Mouse (Mus musculus): ENCODE measurements around the gene AC131692.1. TPM values are rescaled to one million over a fixed set of nuclear protein-coding genes. Genes with fewer than 3 reads are reported as not detected.

The AC131692.1 gene
- polyA plus RNA-seq (2015; fragmentation: Nextera tagmentation; extraction: Ambion mirVana): 0.21 and 0.32 TPM in 2 replicates

DNA sequence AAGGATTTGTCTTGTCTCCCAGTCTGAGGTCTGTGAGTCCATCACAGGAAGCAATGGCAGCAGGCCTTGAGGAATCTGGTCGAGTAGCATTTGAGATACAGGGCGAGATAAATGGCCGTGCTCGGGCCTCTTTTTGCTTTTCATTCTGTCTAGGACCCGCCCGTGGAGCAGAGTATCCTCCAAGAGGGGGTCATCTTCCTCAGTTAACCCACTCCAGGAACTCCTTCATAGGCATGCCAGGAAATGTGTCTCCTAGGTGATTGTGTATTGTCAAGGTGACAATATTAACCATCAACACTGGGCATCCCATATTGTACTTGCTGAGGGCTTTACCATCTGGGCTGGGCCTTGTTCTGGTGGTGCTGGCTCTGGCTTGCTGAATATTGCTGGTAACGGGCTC, at the start of gene AC131692.1:
Gene AC131692.1, plus strand, starts transcription at position 301 of the 400 bp plus-strand sequence.

DNA sequence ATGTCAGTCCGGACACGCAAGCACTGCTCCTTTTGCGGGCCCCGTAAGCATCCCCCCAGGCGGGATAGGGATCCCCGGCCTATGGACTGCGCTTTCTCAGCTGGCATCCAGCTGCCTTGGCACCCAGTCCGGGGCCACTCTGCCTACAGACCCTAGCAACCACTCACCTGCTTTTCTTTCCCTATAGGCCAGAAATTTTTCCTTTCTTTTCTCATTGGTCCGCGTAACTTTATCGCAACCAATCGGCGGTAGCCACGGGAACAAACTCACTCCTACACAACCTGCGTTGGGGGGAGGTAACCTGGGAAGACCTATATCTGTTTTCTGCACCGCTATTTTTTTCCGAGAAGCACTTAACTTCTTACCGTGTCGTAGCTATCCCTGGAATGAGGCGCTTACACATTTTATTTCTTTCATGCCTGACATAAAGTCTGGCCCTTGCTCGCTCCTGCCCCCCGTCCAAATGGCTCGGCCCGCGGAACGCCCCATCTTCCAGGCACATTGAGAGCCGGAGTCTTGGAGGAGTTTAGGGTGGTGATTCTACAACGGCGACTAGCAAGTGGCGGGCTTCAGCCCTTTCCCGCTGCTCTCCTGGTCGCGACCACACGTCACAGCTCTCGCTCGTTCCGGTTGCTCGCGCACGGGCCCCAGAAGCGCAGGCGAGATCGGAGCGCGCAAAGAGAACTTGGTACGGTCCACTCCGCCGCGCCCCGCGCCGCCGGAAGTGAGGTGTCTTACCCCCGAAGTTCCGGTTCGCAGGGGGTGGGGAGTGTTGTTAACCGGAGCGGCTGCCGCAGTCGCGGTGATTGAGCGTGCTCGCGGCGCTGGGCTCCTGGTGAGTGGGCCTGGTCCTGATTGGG, 47.7 kb upstream of the AC131692.1 start, which contains the start of gene Syvn1:
Gene Syvn1, plus strand, starts transcription at position 283 of the 860 bp plus-strand sequence.

DNA sequence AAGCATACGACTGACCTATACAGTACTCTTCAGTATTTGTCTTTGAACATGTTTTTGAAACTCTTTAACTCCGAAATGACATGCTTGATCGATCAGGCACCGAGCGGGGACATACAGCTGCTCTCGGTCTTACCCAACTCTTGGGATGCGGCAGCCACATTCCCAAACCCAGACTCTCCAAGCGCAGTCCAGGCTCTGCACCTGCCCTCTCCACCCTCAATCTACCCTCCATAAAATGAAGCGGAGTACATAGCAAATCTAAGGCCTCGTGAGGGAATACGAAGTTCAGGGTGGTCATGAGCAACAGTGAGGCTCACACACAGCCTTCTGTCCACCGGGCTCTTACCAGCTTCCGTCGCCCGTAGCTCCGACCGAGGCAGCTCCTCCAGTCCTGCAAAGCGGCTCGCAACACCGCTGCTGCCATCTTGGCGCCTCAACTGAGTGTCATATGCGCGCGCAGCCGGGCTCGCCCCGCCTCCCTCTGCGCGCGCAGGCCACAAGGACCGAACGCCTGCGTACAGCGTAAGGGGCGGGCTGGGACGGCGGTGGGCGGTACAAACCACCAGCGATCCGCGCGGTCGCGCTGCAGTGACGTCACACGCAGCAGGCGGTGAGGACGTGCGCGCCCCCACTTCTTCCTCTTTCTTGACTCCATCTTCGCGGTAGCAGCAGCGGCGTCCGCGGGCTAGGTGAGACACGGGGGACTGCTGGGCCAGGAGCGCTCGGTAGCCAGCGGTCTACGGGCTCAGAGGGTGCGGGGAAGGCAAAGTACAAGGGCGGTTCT, 36.7 kb upstream of the AC131692.1 start, which contains the start of the genes Mrpl49 and Fau:
Gene Mrpl49, minus strand, starts transcription at position 473 of the 784 bp plus-strand sequence.
Gene Fau, plus strand, starts transcription at position 532 of the 784 bp plus-strand sequence.

DNA sequence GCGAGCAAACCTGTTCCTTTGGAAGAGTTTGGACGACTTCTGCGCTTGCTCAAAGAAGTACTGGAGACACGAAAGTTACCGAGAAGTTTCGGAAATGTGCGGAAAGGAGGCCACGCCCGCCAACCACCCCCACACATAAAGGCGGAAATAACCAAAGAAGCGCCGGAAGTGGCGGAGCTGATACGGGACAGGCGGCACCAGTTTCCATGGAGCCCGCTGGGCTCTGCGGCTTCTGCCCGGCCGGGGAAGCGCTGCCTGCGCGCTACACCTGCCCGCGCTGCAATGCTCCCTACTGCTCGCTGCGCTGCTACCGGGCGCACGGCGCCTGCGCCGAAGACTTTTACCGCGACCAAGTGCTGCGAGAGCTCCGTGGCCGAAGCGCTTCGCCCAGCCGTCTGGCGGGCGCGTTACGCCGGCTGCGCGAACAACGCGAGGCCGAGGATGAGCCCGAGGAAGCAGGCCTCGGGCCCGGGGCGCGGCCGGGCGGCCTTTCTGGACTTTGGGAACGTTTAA, 33.1 kb upstream of the AC131692.1 start, which contains the start of gene Znhit2:
Gene Znhit2, plus strand, starts transcription at position 172 of the 513 bp plus-strand sequence.

DNA sequence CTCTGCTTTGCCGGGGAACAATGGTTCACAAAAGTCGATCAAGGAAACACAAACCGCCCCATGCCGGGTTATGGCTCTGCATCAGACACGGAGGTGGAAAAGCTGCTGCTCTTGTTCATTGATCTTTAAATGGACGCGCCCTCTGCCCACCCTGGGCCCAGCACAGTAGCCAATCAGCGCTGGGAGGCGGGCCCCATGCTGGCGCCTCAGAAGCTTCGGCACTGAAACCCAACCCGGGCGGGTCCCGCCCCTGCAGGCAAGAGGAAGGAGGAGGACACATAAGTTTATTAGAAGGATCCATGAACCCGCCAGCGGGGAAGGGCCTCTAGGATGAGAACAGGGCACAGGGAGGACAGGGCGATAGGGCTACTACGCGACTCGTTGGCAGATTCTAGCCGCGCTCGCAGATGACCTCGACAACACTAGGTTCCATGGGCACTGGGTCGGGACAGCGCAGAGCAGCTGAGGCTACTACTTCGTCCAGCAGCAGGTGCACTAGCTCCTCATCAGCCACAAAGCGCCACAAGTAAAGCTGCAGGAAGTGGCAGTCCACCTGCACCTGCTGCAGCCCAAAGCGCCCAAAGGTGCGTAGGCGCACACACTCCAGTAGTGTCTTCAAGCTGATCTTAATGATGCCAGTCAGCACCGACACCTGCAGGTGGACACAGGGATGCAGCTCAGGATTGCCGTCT, 26.3 kb upstream of the AC131692.1 start, which contains the start of gene Tm7sf2:
Gene Tm7sf2, minus strand, starts transcription at position 650 of the 692 bp plus-strand sequence.

DNA sequence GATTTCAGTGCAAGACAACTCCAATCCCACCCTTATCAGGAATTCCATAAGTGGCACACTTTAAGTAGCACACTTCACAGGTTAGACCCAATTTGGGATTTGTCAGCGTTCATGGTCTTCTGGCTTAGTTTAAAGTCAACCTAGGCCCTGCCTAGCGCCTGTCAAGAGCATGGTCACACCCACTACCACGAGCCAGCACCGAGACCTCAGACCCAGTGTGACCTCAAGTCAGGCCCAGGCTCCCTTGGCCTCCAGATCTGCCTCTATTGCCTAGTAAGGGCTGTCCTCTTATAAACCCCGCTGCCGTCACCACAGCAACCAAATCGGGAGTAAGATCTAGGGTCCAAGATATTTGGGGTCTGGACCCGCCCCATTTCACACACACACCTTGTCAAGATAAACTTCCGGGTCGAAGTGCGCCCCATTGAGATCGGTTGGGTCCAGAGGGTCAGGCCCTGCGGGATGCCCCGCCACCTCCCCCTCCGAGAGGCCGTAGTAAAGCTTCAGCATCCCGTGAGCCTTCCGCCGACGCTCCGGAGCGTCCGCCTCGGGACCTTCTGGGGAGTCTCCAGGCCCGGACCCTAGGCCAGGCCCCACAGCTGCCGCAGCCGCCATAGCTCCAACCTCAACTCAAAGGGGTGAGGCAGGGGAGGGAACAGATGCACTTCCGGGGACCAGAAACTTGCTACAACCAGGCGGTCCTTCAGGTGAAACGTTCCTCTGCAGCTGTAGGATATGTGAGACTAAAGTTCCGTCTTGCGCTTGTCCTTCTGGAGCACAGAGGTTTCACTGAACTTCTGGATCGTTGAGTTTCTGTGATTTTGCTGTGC, 17.4 kb upstream of the AC131692.1 start, which contains the start of gene Vps51:
Gene Vps51, minus strand, starts transcription at position 668 of the 830 bp plus-strand sequence.

DNA sequence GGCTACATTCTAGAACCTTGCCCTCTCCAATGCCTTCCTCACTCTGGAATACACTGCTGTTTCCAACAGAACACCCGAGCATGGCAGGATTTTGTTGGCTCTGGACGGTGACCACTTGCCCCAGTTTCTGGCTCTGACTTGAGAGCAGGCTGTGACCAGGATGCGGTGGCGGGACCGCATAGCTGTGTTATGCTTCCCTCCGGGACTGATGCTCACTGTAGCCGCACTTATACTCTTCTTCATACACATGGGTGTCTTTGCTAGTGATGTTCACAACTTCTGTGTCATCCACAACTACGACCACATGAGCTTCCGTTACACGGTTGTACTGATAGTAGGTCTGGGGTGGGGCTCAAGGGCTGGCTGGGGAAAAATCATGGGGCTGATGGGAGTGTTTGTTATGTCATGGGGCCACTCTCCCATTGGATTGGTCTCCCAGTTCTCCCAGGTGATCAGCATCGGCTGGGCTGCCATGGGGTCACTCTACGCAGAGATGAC, 14.2 kb upstream of the AC131692.1 start, which contains the start of gene Tmem262:
Gene Tmem262, plus strand, starts transcription at position 51 of the 498 bp plus-strand sequence.

DNA sequence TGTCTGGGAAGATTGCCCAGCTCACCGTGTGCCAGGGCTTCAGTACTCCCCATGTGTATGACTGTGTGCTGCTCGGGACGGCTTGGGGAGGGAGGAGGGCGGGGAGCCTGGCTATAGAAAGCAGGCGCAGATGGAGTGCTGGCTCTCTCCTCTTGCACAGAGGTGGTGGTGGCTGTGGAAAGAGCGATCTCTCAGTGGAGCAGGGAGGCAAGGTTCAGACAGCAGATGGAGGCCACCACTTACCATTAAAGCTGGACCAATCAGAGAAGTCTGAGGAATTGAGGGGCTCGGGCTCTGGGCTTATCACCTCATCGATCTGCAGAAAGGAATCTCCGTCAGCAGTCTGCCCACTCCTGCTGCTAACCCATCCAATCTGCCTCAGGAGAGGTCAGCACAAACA, 12.1 kb upstream of the AC131692.1 start, which contains the start of gene Gm28374:
Gene Gm28374, minus strand, starts transcription at position 101 of the 400 bp plus-strand sequence.

DNA sequence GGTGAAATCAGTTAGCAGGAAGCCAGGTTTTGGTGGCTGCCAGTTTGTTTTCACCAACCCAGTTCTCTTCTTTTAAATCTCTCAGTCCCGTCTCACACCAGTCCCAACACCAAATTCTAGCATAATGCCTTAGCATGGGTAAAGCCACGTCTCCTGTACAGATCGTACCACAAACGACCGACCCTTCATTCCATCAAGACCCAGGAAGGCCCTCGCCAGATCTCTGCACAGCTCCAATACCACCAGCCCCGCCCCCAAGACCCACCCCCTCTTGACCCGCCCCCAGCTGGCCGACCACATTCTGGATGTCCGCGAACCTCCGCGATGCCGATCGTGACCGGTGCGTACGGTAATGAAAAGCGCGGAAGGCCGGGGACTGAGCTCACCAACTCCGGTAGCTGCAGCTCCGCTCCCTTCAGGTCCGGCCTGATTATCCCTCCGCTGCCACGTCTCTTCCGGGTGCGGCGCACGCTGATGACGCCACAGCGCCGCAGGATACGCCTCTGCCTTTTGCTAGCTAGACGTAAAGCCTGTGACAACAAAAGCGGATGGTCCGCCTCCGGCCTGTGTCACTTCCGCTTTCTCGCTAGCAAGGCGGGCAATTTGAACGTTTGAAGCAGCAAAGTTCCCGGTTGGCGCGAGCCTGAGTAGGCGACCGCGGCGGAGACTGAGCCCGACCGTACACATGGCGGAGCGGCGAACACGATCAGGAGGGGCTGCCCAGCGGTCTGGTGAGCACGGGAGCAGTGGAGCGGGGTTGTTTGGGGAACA, 9.6 kb upstream of the AC131692.1 start, which contains the start of the genes Zfpl1 and Cdca5:
Gene Zfpl1, minus strand, starts transcription at position 479 of the 771 bp plus-strand sequence.
Gene Cdca5, plus strand, starts transcription at position 506 of the 771 bp plus-strand sequence.

DNA sequence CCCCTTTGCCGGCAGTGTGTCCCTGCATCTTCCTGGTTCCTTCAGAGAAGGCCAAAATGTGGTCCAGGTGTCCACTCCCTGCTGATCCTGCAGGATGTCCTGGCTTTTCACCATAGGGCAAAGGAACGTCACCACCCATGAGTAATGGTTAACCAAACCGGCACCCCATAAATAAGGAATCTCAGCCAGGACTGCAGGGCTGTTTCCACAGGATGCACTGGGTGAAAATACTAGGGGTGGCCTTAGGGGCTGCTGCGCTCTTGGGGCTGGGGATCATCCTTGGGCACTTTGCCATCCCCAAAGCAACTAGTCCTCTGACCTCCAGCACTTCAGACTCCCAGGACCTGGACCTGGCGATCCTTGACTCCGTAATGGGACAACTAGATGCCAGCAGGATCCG, 11.4 kb downstream of the AC131692.1 start, which contains the start of gene Naaladl1:
Gene Naaladl1, plus strand, starts transcription at position 197 of the 400 bp plus-strand sequence.

DNA sequence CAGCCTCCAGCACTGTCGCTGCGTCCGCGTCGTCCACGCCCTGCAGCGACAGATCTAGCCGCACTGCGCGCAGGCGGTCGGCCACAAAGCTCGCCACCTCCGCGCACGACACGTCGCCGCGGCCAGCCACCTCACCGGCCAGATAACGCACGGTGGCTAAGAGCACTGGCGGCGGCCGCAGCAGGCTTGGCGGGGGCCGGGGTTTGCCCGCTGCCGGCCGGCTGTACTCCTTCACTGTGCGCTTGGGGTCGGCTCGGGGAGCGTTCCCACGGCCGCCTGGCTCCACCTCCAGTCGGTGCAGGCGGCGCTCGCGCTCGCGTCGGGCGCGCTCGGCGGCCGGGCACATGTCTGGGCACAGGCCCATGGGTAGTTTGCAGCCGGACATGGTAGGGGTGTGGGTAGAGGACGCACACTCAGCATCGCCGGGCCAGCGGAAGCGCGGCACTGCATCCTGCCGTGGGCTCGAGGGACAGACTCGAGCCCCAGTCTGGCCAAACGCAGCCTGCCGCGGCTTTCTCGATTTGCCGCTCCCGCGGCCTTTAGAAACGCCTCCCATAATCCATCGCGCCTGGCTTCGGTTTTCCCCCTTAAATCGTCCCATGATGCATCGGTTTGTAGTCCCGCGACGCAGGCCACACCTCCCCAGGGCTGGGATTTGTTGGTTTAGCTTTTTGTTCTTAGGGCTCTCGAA, 23.9 kb downstream of the AC131692.1 start, which contains the start of gene Sac3d1:
Gene Sac3d1, minus strand, starts transcription at position 665 of the 691 bp plus-strand sequence.

DNA sequence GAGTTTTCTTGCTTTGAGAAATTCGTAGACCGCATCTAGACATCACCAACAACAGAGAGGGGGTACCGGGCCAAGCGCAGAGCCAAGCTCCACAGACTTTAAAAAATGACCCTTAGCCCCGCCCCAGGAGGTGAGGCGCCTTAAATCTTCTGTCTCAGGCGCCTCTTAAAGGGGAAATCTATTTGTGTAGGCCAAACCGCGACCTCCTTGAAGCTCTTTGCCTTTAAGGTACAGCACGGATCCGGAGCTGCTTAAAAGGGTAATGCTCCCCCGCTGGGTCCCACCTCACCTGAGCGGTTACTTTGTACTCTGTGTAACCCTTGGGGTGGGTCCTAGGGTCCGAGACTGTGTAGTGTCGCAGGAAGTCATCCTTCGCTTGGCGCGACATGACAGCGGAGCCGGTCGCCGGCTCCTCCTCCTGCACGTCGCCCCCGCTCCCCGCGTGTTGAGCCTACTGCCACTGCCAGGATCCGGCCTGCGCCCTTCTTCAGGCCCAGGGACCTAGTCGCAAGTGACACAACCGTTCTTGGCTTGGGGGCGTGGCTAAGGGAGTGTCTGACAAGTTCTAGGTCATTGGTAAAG, 33.6 kb downstream of the AC131692.1 start, which contains the start of gene Snx15:
Gene Snx15, minus strand, starts transcription at position 545 of the 582 bp plus-strand sequence.

DNA sequence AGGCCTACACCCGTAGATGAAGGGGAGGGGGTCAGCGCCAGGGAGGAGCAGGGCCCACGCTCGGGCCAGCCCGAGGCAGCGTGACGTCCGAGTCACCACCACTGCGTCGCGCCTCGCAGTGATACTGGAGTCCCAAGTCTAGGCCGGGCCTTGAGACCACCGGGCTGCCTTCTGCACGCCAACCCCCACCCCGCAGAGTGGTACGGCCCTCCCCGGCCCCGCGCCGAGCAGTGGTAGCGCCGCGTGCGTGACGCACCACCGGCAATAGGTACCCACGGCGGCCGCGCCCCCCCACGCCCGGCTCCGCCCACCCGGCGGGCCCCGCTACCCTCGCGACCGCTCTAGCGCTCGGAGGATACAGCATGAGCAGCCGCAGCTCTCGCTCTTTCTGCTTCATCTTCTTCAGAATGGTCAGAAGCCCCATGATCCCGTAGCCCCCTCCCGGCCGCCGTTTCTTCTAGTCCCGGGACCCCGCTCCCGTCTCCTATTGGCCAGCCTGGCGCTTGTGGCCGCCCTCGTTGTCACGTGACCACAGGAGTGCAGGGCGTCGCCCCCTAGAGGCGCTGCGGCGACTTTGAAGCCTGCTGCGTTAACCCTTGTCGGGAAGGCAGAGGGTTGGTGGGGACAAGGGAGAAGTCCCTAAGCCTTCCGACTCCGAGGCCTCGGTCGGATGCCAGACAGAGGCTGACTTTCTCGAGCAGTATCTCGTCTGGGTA, 46.6 kb downstream of the AC131692.1 start, which contains the start of gene Batf2:
Gene Batf2, plus strand, starts transcription at position 306 of the 716 bp plus-strand sequence.

DNA sequence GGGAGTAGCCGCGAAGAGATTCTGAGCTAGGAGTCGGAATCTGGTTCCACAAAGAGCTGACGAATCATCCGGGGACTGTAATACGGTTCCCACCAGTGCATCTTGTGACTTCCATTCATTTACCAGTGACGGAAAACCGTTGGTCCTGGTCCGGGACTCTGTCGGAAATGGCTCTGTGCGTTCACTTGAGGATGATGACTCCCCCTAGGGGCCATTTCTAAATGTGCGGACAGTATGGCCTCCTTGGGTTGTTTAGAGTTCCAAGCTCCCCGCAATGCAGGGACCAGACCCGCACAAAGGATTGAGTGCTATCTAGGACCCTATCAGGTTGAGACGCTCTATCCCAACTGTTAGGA, 47.2 kb downstream of the AC131692.1 start, which contains the start of gene Arl2:
Gene Arl2, minus strand, starts transcription at position 155 of the 356 bp plus-strand sequence.

